Mouse (Mus musculus): ENCODE measurements around the gene Sgsm2. TPM values are rescaled to one million over a fixed set of nuclear protein-coding genes. Genes with fewer than 3 reads are reported as not detected.

Sgsm2 gene
- polyA plus RNA-seq, 2 experiments: 1.1 to 2.6 TPM

DNA sequence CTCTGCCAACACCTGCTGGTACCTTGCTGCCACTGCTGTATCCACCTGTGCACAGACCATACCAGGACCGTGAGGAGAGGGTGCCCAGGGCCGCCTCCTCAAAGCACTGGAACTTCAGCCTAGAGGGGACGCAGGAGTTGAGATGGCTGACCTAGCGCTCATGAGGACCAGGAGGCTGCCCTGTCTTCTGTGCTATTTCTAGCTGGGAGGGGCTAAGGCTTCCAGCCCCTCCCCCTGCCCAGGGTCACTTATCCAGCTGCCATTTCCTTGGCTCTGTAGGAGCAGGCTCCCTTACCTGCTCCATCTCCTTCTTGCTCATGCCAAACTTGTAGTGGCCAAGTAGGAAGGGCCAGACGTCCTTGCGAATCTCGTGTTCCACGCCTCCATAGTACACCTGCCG lies 39.1 kb downstream of the Sgsm2 start:
- DNase-seq (ENCODE audit: low read depth in 3 of 3, low spot score in 3 of 3) (no peak), ATAC-seq (ENCODE audit: insufficient read depth) (no peak)
- H3K9me3 ChIP-seq (ENCODE audit: control insufficient read depth, low read length): no peaks in the 10 kb centered on the region
- H3K4me3 ChIP-seq (ENCODE audit: insufficient read depth in 1 of 2, low read depth in 2 of 2, low read length in 2 of 2): no peak overlapping the region
- 82% methylated on average over 9 of the region's 9 CpGs for WGBS (ENCODE audit: insufficient replicate concordance)
- no peaks in the 10 kb centered on the region for H3K27me3 ChIP-seq (ENCODE audit: control insufficient read depth, insufficient read depth, low read length)
- H3K9ac ChIP-seq (replicated peaks): no peak overlapping the region
- no peaks in the 10 kb centered on the region for H3K4me1 ChIP-seq (replicated peaks; ENCODE audit: control insufficient read depth in 2 of 2, insufficient read depth in 2 of 2, low read length in 1 of 2)
- no peak overlapping the region for H3K27ac ChIP-seq
- no peak overlapping the region for H3K4me2 ChIP-seq (ENCODE audit: low read depth)
- H3K36me3 ChIP-seq (replicated peaks; ENCODE audit: control insufficient read depth, insufficient read depth, low read depth): no peaks in the 10 kb centered on the region
- no peak for TF ChIP-seq CTCF (IDR thresholded peaks at IDR 0.05; ENCODE audit: low read depth)
- no peak for TF ChIP-seq EP300 (IDR thresholded peaks at IDR 0.05; ENCODE audit: low read depth)

DNA sequence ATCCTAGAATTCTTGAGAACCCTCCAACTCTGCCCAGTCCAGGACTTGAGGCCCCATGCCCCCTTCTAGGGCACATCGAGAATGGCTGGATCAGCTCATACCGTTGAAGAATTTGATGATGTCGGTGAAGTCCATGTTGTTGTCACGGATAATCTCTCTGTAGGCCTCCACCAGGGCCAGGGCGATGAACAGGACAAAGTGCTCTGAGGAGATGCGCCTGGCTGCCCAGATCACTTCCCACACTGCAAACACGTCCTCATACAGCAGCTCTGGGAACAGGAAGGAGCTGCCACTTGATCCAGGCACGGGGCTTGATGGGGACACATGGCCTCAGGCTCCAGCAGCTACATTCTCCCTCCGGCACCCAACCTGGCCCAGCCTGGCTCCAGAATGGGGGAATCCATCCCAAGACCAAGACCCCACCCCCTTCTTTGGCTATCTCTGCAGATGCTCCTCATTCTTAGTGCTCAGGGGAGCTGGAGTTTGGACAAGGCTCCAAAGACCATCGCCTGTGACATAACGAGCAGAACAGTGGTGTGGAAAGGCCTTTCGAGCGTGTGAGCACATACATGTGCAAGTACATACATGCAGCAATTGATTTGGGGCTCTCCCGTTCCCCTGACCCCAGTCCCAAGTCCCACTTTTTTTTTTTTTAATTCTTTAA lies 45.7 kb downstream of the Sgsm2 start:
- 73% methylated on average over 14 of the region's 14 CpGs for WGBS (ENCODE audit: insufficient replicate concordance)
- ATAC-seq (ENCODE audit: insufficient read depth): no peak
- no peak for DNase-seq (ENCODE audit: low read depth in 3 of 3, low spot score in 3 of 3)

DNA sequence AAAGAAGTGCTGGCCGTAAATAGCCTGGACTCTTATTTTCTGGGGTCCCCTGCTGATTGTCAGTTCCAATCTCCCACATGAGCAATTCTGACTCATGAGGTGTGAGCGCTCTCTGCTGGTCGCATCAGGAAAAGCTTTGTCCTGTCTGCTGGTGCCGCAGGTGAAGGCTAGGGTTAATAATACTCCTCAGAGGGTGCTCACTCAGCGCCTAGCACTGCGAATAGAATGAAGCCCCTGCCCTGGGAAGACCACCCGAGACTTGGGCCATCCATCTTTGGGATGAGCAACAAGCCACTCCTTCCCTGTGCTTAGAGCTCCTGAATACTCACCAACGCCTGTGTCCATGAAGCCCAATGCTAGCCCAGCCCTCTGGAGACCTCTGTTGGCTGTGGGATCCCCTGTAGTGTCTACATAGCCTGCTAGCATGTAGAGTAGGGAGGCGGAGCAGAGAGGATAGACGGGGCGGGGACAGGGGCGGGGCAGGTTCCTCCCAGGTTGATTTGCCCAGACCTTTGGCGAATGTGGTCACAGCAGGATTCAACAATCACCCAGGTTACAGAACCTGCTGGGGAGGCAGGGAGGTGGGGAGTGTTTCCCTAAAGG lies 48.8 kb downstream of the Sgsm2 start:
- DNase-seq (ENCODE audit: low read depth in 3 of 3, low spot score in 3 of 3): peak; percentile 59 to 69 (median 60)
- no peaks in the 10 kb centered on the region; the same call in 1 of the 2 replicates for H3K36me3 ChIP-seq (replicated peaks; ENCODE audit: control insufficient read depth, insufficient read depth, low read depth)
- 3% methylated on average over 13 of the region's 13 CpGs for WGBS (ENCODE audit: insufficient replicate concordance)

More for the DNA sequence above, 45.7 kb downstream of the Sgsm2 start:
- Histone ChIP-seq H3K27me3 (ENCODE audit: control insufficient read depth, insufficient read depth, low read length) (no peaks in the 10 kb centered on the region), H3K4me1 (replicated peaks; ENCODE audit: control insufficient read depth in 2 of 2, insufficient read depth in 2 of 2, low read length in 1 of 2) (peaks cover 3 to 12% of the 10 kb centered on the region in 2 experiments; a peak in 3 of 4 replicates), H3K9ac (replicated peaks) (no peak overlapping the region), H3K9me3 (ENCODE audit: control insufficient read depth, low read length) (no peaks in the 10 kb centered on the region), H3K27ac (no peak overlapping the region), H3K4me2 (ENCODE audit: low read depth) (no peak overlapping the region), H3K36me3 (replicated peaks; ENCODE audit: control insufficient read depth, insufficient read depth, low read depth) (no peaks in the 10 kb centered on the region), H3K4me3 (ENCODE audit: insufficient read depth in 1 of 2, low read depth in 2 of 2, low read length in 2 of 2) (no peak overlapping the region)
- TF ChIP-seq EP300 (IDR thresholded peaks at IDR 0.05; ENCODE audit: low read depth): no peak
- TF ChIP-seq CTCF (IDR thresholded peaks at IDR 0.05; ENCODE audit: low read depth): no peak

DNA sequence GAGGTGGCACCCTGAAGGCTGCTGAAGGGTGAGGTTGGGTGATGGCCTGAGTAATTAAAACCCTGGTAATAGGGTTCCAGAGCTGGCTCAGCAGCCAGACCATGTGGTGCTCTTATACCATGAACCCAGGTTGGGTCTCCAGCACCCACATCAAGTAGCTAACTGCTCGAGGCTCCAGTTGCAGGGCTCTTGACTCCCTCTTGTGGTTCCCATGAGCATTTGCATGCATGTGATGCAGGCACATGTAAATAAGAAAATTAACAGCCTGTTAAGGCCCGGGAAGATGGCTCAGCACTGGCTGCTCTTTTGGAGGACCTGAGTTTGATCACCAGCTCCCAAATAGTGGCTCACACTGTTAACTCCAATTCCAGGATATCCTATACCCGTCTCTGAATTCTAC lies 51.1 kb downstream of the Sgsm2 start:
- Histone ChIP-seq H3K9ac (replicated peaks) (no peak overlapping the region), H3K36me3 (replicated peaks; ENCODE audit: control insufficient read depth, insufficient read depth, low read depth) (no peaks in the 10 kb centered on the region; the same call in 1 of the 2 replicates), H3K4me1 (replicated peaks; ENCODE audit: control insufficient read depth in 2 of 2, insufficient read depth in 2 of 2, low read length in 1 of 2) (peaks cover 3 to 12% of the 10 kb centered on the region in 2 experiments; a peak in 3 of 4 replicates), H3K27me3 (ENCODE audit: control insufficient read depth, insufficient read depth, low read length) (no peaks in the 10 kb centered on the region), H3K4me3 (ENCODE audit: insufficient read depth in 1 of 2, low read depth in 2 of 2, low read length in 2 of 2) (no peak overlapping the region), H3K27ac (no peak overlapping the region), H3K9me3 (ENCODE audit: control insufficient read depth, low read length) (no peaks in the 10 kb centered on the region), H3K4me2 (ENCODE audit: low read depth) (no peak overlapping the region)
- DNase-seq (ENCODE audit: low read depth in 3 of 3, low spot score in 3 of 3): no peak
- ATAC-seq (ENCODE audit: insufficient read depth): no peak
- TF ChIP-seq EP300 (IDR thresholded peaks at IDR 0.05; ENCODE audit: low read depth): no peak
- peak; percentile 69 for TF ChIP-seq CTCF (IDR thresholded peaks at IDR 0.05; ENCODE audit: low read depth)
- WGBS (ENCODE audit: insufficient replicate concordance): 57% methylated on average over 3 of the region's 3 CpGs

More for the DNA sequence above, 48.8 kb downstream of the Sgsm2 start:
- peaks cover 3 to 12% of the 10 kb centered on the region in 2 experiments; a peak in 3 of 4 replicates for H3K4me1 ChIP-seq (replicated peaks; ENCODE audit: control insufficient read depth in 2 of 2, insufficient read depth in 2 of 2, low read length in 1 of 2)
- H3K4me2 ChIP-seq (ENCODE audit: low read depth): peak overlapping the region; percentile 60
- peak; percentile 89 for ATAC-seq (ENCODE audit: insufficient read depth)
- no peaks in the 10 kb centered on the region for H3K9me3 ChIP-seq (ENCODE audit: control insufficient read depth, low read length)
- TF ChIP-seq EP300 (IDR thresholded peaks at IDR 0.05; ENCODE audit: low read depth): no peak
- TF ChIP-seq CTCF (IDR thresholded peaks at IDR 0.05; ENCODE audit: low read depth): peak; percentile 95
- H3K27me3 ChIP-seq (ENCODE audit: control insufficient read depth, insufficient read depth, low read length): no peaks in the 10 kb centered on the region
- peak overlapping the region; percentile 34 for H3K9ac ChIP-seq (replicated peaks)
- H3K4me3 ChIP-seq (ENCODE audit: insufficient read depth in 1 of 2, low read depth in 2 of 2, low read length in 2 of 2): peak overlapping the region; percentile 17 to 28; a peak in 3 of 4 replicates
- peak overlapping the region; percentile 48 for H3K27ac ChIP-seq

DNA sequence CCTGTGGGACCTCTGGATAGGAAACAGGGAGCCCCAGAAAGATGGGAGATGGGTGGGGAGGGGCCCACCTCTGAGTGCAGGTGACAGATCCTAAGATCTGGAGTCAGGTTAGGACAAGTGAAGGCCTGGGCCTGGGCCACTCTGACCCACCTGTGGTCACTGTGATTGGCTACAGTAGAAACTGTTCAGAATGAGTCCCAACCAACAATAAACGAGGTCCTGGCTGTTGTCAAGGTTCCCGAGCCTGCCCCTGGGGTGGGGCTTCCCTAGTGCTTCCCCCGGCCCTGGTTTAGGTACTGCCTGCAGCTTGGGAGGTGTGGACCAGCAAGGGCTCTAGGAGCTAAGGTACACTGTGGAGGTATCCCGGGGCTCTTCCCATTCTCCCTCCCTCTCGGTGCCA lies 53.1 kb downstream of the Sgsm2 start:
- no peak overlapping the region for H3K9ac ChIP-seq (replicated peaks)
- H3K4me3 ChIP-seq (ENCODE audit: insufficient read depth in 1 of 2, low read depth in 2 of 2, low read length in 2 of 2): no peak overlapping the region
- H3K4me2 ChIP-seq (ENCODE audit: low read depth): no peak overlapping the region
- no peaks in the 10 kb centered on the region; the same call in 1 of the 2 replicates for H3K36me3 ChIP-seq (replicated peaks; ENCODE audit: control insufficient read depth, insufficient read depth, low read depth)
- no peak overlapping the region for H3K27ac ChIP-seq
- H3K4me1 ChIP-seq (replicated peaks; ENCODE audit: control insufficient read depth in 2 of 2, insufficient read depth in 2 of 2, low read length in 1 of 2): peaks cover 7 to 19% of the 10 kb centered on the region in 2 experiments
- H3K27me3 ChIP-seq (ENCODE audit: control insufficient read depth, insufficient read depth, low read length): no peaks in the 10 kb centered on the region
- no peak for TF ChIP-seq EP300 (IDR thresholded peaks at IDR 0.05; ENCODE audit: low read depth)
- no peak for TF ChIP-seq CTCF (IDR thresholded peaks at IDR 0.05; ENCODE audit: low read depth)
- ATAC-seq (ENCODE audit: insufficient read depth): no peak
- no peak for DNase-seq (ENCODE audit: low read depth in 3 of 3, low spot score in 3 of 3)
- WGBS (ENCODE audit: insufficient replicate concordance): 73% methylated on average over 5 of the region's 5 CpGs
- H3K9me3 ChIP-seq (ENCODE audit: control insufficient read depth, low read length): no peaks in the 10 kb centered on the region

Data from liver, embryonic 14.5 days (tissue).